In the genomic region with DNA sequence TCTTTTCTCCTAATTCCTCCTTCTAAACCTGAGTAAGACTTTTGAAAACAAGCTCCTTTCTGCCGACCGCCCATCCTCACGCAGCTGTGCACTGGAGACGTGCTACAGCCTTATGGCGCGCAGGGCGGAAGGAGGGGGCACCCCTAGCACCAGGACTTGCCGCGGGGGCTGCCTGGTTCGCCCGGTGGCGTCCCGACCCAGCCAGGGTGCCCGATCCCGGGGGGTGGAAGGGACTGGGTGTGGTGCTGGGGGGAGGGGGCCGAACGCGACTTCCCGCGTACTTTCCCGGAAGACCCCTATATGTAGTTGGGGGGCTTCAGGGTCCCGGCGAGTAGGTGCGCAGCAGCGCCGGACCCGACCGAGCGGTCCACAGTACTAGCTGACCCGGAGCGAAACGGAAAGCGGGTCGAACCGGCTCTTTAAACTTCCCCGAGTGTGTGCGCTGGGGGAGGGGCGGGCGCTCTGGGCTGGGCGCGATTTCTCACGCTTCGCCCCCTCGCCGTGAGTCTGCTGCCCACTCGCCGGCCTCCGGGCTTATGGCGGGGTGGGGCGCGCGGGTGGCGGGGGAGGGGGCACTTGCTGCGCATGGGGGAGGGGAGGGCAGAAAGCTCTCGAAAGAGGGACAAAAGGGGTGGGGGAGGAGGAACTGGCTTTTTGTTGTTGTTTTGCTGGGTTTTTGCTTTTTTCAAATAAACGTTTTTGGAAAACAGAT, we compare ENCODE assay signal across 8 mouse cellular contexts. TPM values are rescaled to one million over a fixed set of nuclear protein-coding genes. Genes with fewer than 3 reads are reported as not detected.
DNase-seq lines count a peak whose midpoint lies in the region; ATAC-seq and TF ChIP-seq lines count a peak whose summit lies in the region.

No protein-coding gene starts in this region.

- no peaks in the 10 kb centered on the region for H3K9me3 ChIP-seq in embryonic facial prominence, embryonic 11.5 days (replicated peaks; ENCODE audit: control insufficient read depth, low read length)
- no peaks in the 10 kb centered on the region for H3K9me3 ChIP-seq in limb, embryonic 15.5 days
- H3K9me3 ChIP-seq in midbrain, embryonic 15.5 days = no peaks in the 10 kb centered on the region

- no peaks in the 10 kb centered on the region for H3K27me3 ChIP-seq in embryonic facial prominence, embryonic 11.5 days (ENCODE audit: control insufficient read depth, insufficient read depth, low read length)
- no peaks in the 10 kb centered on the region for H3K27me3 ChIP-seq in kidney, adult 2 months (replicated peaks; ENCODE audit: control insufficient read depth, insufficient read depth, low read length)
- H3K27me3 ChIP-seq in limb, embryonic 15.5 days = no peaks in the 10 kb centered on the region
- H3K27me3 ChIP-seq in midbrain, embryonic 15.5 days (replicated peaks) = no peaks in the 10 kb centered on the region

- no peaks in the 10 kb centered on the region for H3K36me3 ChIP-seq in embryonic facial prominence, embryonic 11.5 days (replicated peaks; ENCODE audit: control insufficient read depth, insufficient read depth, low read depth, low read length)
- H3K36me3 ChIP-seq in kidney, adult 2 months (ENCODE audit: control insufficient read depth, insufficient read depth, low read length) = no peaks in the 10 kb centered on the region
- no peaks in the 10 kb centered on the region for H3K36me3 ChIP-seq in limb, embryonic 15.5 days
- no peaks in the 10 kb centered on the region for H3K36me3 ChIP-seq in midbrain, embryonic 15.5 days (replicated peaks)

- peak; percentile 69 for DNase-seq in 3T3-L1 (ENCODE audit: low read depth, low spot score)
- DNase-seq in adrenal gland, adult 18-20 months (ENCODE audit: low spot score in 2 of 2) = peak; percentile 82 to 84
- DNase-seq in embryonic facial prominence, embryonic 11.5 days (ENCODE audit: low spot score) = peak; percentile 78
- DNase-seq in heart, adult 8-10 months (ENCODE audit: low spot score) = peak; percentile 79
- peak; percentile 89 for DNase-seq in kidney, adult 2 months
- peak; percentile 75 to 78 for DNase-seq in spleen, postnatal 36 days (ENCODE audit: low spot score in 2 of 2)

- ATAC-seq in embryonic facial prominence, embryonic 11.5 days (replicated peaks; ENCODE audit: insufficient number of reproducible peaks, low FRiP score, low TSS enrichment, low read depth) = peak; percentile 32; the same call in 1 of the 2 replicates
- ATAC-seq in limb, embryonic 15.5 days (ENCODE audit: insufficient number of reproducible peaks, low FRiP score, low TSS enrichment, low read depth) = peak; percentile 46
- ATAC-seq in midbrain, embryonic 15.5 days (replicated peaks) = peak; percentile 41

- peak overlapping the region; percentile 94 for H3K9ac ChIP-seq in embryonic facial prominence, embryonic 11.5 days (replicated peaks; ENCODE audit: low read length)
- H3K9ac ChIP-seq in limb, embryonic 15.5 days = peak overlapping the region; percentile 90
- peak overlapping the region; percentile 89 for H3K9ac ChIP-seq in midbrain, embryonic 15.5 days

- peak overlapping the region; percentile 84 for H3K4me2 ChIP-seq in embryonic facial prominence, embryonic 11.5 days (ENCODE audit: low read depth, low read length)
- peak overlapping the region; percentile 87 for H3K4me2 ChIP-seq in limb, embryonic 15.5 days
- peak overlapping the region; percentile 82 for H3K4me2 ChIP-seq in midbrain, embryonic 15.5 days

- peak; percentile 19 for TF ChIP-seq POLR2A in kidney, adult 2 months (IDR thresholded peaks at IDR 0.05; ENCODE audit: low read depth, low read length)

- H3K4me1 ChIP-seq in embryonic facial prominence, embryonic 11.5 days (ENCODE audit: control insufficient read depth, insufficient read depth, low read length) = peaks cover 4% of the 10 kb centered on the region
- H3K4me1 ChIP-seq in kidney, adult 2 months (ENCODE audit: control insufficient read depth, insufficient read depth, low read length) = peaks cover 21% of the 10 kb centered on the region
- H3K4me1 ChIP-seq in limb, embryonic 15.5 days = peaks cover 38% of the 10 kb centered on the region
- H3K4me1 ChIP-seq in midbrain, embryonic 15.5 days = peaks cover 44% of the 10 kb centered on the region

- TF ChIP-seq CTCF in kidney, adult 2 months (conservative IDR thresholded peaks at IDR 0.05; ENCODE audit: insufficient read depth, insufficient read length, low read depth, low read length) = no peak

- H3K4me3 ChIP-seq in embryonic facial prominence, embryonic 11.5 days (ENCODE audit: low read depth, low read length) = peak overlapping the region; percentile 82
- peak overlapping the region; percentile 92 for H3K4me3 ChIP-seq in kidney, adult 2 months (ENCODE audit: insufficient read depth, low read depth, low read length)
- H3K4me3 ChIP-seq in limb, embryonic 15.5 days = peak overlapping the region; percentile 82
- H3K4me3 ChIP-seq in midbrain, embryonic 15.5 days = peak overlapping the region; percentile 93

- WGBS in embryonic facial prominence, embryonic 11.5 days = under 1% methylated on average over 54 of the region's 56 CpGs
- WGBS in kidney, adult 2 months = under 1% methylated on average over 56 of the region's 56 CpGs
- under 1% methylated on average over 51 of the region's 56 CpGs for WGBS in limb, embryonic 15.5 days
- WGBS in midbrain, embryonic 15.5 days = under 1% methylated on average over 53 of the region's 56 CpGs

- peak overlapping the region; percentile 98 for H3K27ac ChIP-seq in embryonic facial prominence, embryonic 11.5 days (replicated peaks; ENCODE audit: low read depth, low read length)
- H3K27ac ChIP-seq in kidney, adult 2 months (ENCODE audit: insufficient read depth, low read depth, low read length) = peak overlapping the region; percentile 99
- H3K27ac ChIP-seq in limb, embryonic 15.5 days = peak overlapping the region; percentile 99
- peak overlapping the region; percentile 98 for H3K27ac ChIP-seq in midbrain, embryonic 15.5 days

RNA-seq across cellular contexts. Expression of a gene that starts 2.3 kb away (rescaled TPM):
- 100 to 1,000 TPM; 275 to 337 TPM for total RNA-seq in adrenal gland, adult 18-20 months (2021)
- polyA plus RNA-seq in embryonic facial prominence, embryonic 11.5 days (2014; fragmentation: Nextera tagmentation; extraction: Ambion mirVana) = 221 and 228 TPM in 2 replicates
- 100 to 1,000 TPM; 196 to 226 (median 214) TPM for total RNA-seq in heart, adult 8-10 months (2022)
- polyA plus RNA-seq in kidney, adult 2 months (2012; rRNA removed) = 32.0 and 61.3 TPM in 2 replicates
- polyA plus RNA-seq in limb, embryonic 15.5 days (2015; fragmentation: Nextera tagmentation; extraction: Ambion mirVana) = 161 and 166 TPM in 2 replicates
- polyA plus RNA-seq in midbrain, embryonic 15.5 days (2015; fragmentation: Nextera tagmentation; extraction: Ambion mirVana) = 103 and 107 TPM in 2 replicates

Comparison
In these comparisons a context has a peak if more than half of its experiments do, and no peak if none do; other contexts are left out.
1. Peak in every context shown above with its lines: DNase-seq, ATAC-seq, H3K4me3 ChIP-seq and H3K27ac ChIP-seq.